ENCODE assay signal across 24 mouse cellular contexts in genomic region chr10:119927963-119928362, GRCm38 (mm10).
"Had no signal": no experiment of that assay in that cellular context is flagged by ENCODE, and none has a peak within 500 bp of the region (broad histone marks: within the 10 kb centered on the region; RNA-seq: fewer than 3 reads in every experiment).

No protein-coding gene starts in this region.

- ATAC-seq: hindbrain, embryonic 16.5 days; inflammation-experienced regulatory T-cells, adult 6 months; intestine, embryonic 15.5 days; intestine, postnatal 0 days had no signal

- H3K9me3 ChIP-seq: heart, embryonic 12.5 days; hindbrain, embryonic 10.5 days; hindbrain, embryonic 12.5 days; intestine, embryonic 15.5 days; limb, embryonic 10.5 days; limb, embryonic 12.5 days had no signal

- H3K36me3 ChIP-seq: heart, embryonic 12.5 days; intestine, embryonic 15.5 days; limb, embryonic 10.5 days; limb, embryonic 12.5 days; liver, embryonic 13.5 days had no signal

- H3K4me2 ChIP-seq: heart, embryonic 12.5 days; hindbrain, embryonic 12.5 days; hindbrain, embryonic 14.5 days; intestine, embryonic 15.5 days; limb, embryonic 12.5 days; liver, embryonic 13.5 days had no signal

- H3K27me3 ChIP-seq: heart, embryonic 12.5 days; hindbrain, embryonic 12.5 days; intestine, embryonic 15.5 days; limb, embryonic 12.5 days; liver, embryonic 13.5 days had no signal

- H3K9ac ChIP-seq: heart, embryonic 12.5 days; hindbrain, embryonic 12.5 days; hindbrain, embryonic 14.5 days; intestine, embryonic 15.5 days; limb, embryonic 12.5 days; liver, embryonic 13.5 days had no signal

- H3K4me3 ChIP-seq: gastrocnemius, adult 2 months; heart, adult 2 months; heart, embryonic 12.5 days; hindbrain, embryonic 10.5 days; hindbrain, embryonic 12.5 days; intestine, embryonic 15.5 days; layer of hippocampus, adult 2 months; left cerebral cortex, adult 2 months; limb, embryonic 10.5 days; limb, embryonic 12.5 days; liver, embryonic 13.5 days had no signal

- H3K4me1 ChIP-seq: heart, embryonic 12.5 days; intestine, embryonic 15.5 days; limb, embryonic 10.5 days; limb, embryonic 12.5 days; liver, embryonic 13.5 days had no signal

- H3K27ac ChIP-seq: gastrocnemius, adult 2 months; heart, adult 2 months; hindbrain, embryonic 10.5 days; hindbrain, embryonic 12.5 days; hindbrain, embryonic 14.5 days; intestine, embryonic 15.5 days; layer of hippocampus, adult 2 months; left cerebral cortex, adult 2 months; limb, embryonic 10.5 days; limb, embryonic 12.5 days; liver, embryonic 13.5 days had no signal

- DNase-seq: gastrocnemius, adult 2 months; gastrocnemius, postnatal 10 days; gastrocnemius, postnatal 25 days; heart, adult 2 months; heart, postnatal 10 days; heart, postnatal 4 days; kidney, adult 18-20 months; kidney, adult 8-10 months; kidney, postnatal 10 days; kidney, postnatal 25 days; kidney, postnatal 4 days; liver, embryonic 13.5 days had no signal
